In genomic region chr8:22060446-22060889, GRCm38 (mm10) we compare ENCODE assay signal across 8 mouse cellular contexts. TPM values are rescaled to one million over a fixed set of nuclear protein-coding genes. Genes with fewer than 3 reads are reported as not detected.
DNase-seq lines count a peak whose midpoint lies in the region; ATAC-seq and TF ChIP-seq lines count a peak whose summit lies in the region.

TSS of gene Alg11 (plus strand) at chr8:22060721.

- H3K9me3 ChIP-seq in heart, embryonic 12.5 days (replicated peaks), result no peaks in the 10 kb centered on the region
- H3K9me3 ChIP-seq in kidney, postnatal 0 days (replicated peaks; ENCODE audit: low read length), result no peaks in the 10 kb centered on the region
- H3K9me3 ChIP-seq in liver, embryonic 11.5 days (ENCODE audit: control insufficient read depth, low read length), result no peaks in the 10 kb centered on the region
- H3K9me3 ChIP-seq in stomach, embryonic 14.5 days (ENCODE audit: control insufficient read depth, low read depth, low read length), result no peaks in the 10 kb centered on the region

- TF ChIP-seq CTCF in kidney, postnatal 0 days (IDR thresholded peaks at IDR 0.05; ENCODE audit: low read depth), result peak; percentile 25; the same call in 1 of the 2 replicates

- peaks cover 16% of the 10 kb centered on the region for H3K27me3 ChIP-seq in heart, embryonic 12.5 days (replicated peaks)
- peaks cover 12% of the 10 kb centered on the region for H3K27me3 ChIP-seq in kidney, postnatal 0 days (ENCODE audit: insufficient read depth, low read length)
- no peaks in the 10 kb centered on the region for H3K27me3 ChIP-seq in liver, embryonic 11.5 days (replicated peaks; ENCODE audit: control insufficient read depth, insufficient read depth, low read length)
- 0 out of 2 replicates have a peak, but pooled peaks cover 4% of the 10 kb centered on the region for H3K27me3 ChIP-seq in stomach, embryonic 14.5 days (ENCODE audit: control insufficient read depth, insufficient read depth, low read length)

- peaks cover 3% of the 10 kb centered on the region; the same call in 1 of the 2 replicates for H3K4me1 ChIP-seq in heart, embryonic 12.5 days (replicated peaks)
- 0 out of 2 replicates have a peak, but pooled peaks cover 4% of the 10 kb centered on the region for H3K4me1 ChIP-seq in kidney, postnatal 0 days (replicated peaks; ENCODE audit: insufficient read depth, low read length)
- peaks cover 20% of the 10 kb centered on the region for H3K4me1 ChIP-seq in liver, embryonic 11.5 days (replicated peaks; ENCODE audit: control insufficient read depth, insufficient read depth, low read length)
- H3K4me1 ChIP-seq in stomach, embryonic 14.5 days (ENCODE audit: control insufficient read depth, insufficient read depth, low read length), result no peaks in the 10 kb centered on the region

- H3K4me2 ChIP-seq in heart, embryonic 12.5 days, result peak within 1 kb of the TSS; percentile 84
- peak within 1 kb of the TSS; percentile 98 for H3K4me2 ChIP-seq in kidney, postnatal 0 days (ENCODE audit: low read length)
- peak within 1 kb of the TSS; percentile 89 for H3K4me2 ChIP-seq in liver, embryonic 11.5 days
- H3K4me2 ChIP-seq in stomach, embryonic 14.5 days (replicated peaks; ENCODE audit: low read depth, low read length), result peak within 1 kb of the TSS; percentile 86

- peak; percentile 92 for ATAC-seq in erythroid progenitor cell, adult 5-6 weeks (replicated peaks; ENCODE audit: low FRiP score, poor library complexity, severe bottlenecking)
- ATAC-seq in heart, embryonic 12.5 days (ENCODE audit: insufficient number of reproducible peaks, low FRiP score), result peak; percentile 100
- ATAC-seq in kidney, postnatal 0 days (replicated peaks; ENCODE audit: low FRiP score, low read depth), result peak; percentile 100
- peak; percentile 95 for ATAC-seq in liver, embryonic 11.5 days (replicated peaks; ENCODE audit: low FRiP score)
- peak; percentile 100 for ATAC-seq in stomach, embryonic 14.5 days (ENCODE audit: insufficient number of reproducible peaks, insufficient read depth, low FRiP score, low read depth)

- peaks cover 26% of the 10 kb centered on the region for H3K36me3 ChIP-seq in heart, embryonic 12.5 days
- peaks cover 15% of the 10 kb centered on the region for H3K36me3 ChIP-seq in kidney, postnatal 0 days (ENCODE audit: insufficient read depth, low read length)
- H3K36me3 ChIP-seq in liver, embryonic 11.5 days (ENCODE audit: control insufficient read depth, insufficient read depth, low read length), result peaks cover 14% of the 10 kb centered on the region
- H3K36me3 ChIP-seq in stomach, embryonic 14.5 days (ENCODE audit: control insufficient read depth, insufficient read depth, low read length), result peaks cover 12% of the 10 kb centered on the region

- WGBS in heart, embryonic 12.5 days, result under 1% methylated on average over 36 of the region's 36 CpGs
- WGBS in kidney, postnatal 0 days, result under 1% methylated on average over 33 of the region's 36 CpGs
- WGBS in liver, embryonic 11.5 days, result under 1% methylated on average over 33 of the region's 36 CpGs
- 0% methylated on average over 33 of the region's 36 CpGs for WGBS in stomach, embryonic 14.5 days

- H3K27ac ChIP-seq in heart, embryonic 12.5 days (ENCODE audit: poor library complexity, severe bottlenecking), result 0 out of 2 replicates have a peak within 1 kb of the TSS, but pooled peaks have one; percentile 22
- no peak within 1 kb of the TSS for H3K27ac ChIP-seq in kidney, postnatal 0 days
- peak within 1 kb of the TSS; percentile 89 for H3K27ac ChIP-seq in liver, embryonic 11.5 days (ENCODE audit: low read depth, low read length)
- H3K27ac ChIP-seq in stomach, embryonic 14.5 days (ENCODE audit: low read length), result no peak within 1 kb of the TSS

- DNase-seq in CD4-positive helper T cell, adult 2 months (ENCODE audit: low read depth, low spot score), result peak; percentile 99
- DNase-seq in brain, embryonic 18.5 days (ENCODE audit: low read depth, low spot score), result peak; percentile 96
- DNase-seq in kidney, postnatal 0 days (ENCODE audit: low spot score), result peak; percentile 99
- peak; percentile 95 for DNase-seq in liver, embryonic 11.5 days (ENCODE audit: low spot score)
- peak; percentile 97 for DNase-seq in naive thymus-derived CD4-positive, alpha-beta T cell, adult 2 months (ENCODE audit: low read depth)

- peak within 1 kb of the TSS; percentile 76 for H3K4me3 ChIP-seq in heart, embryonic 12.5 days
- peak within 1 kb of the TSS; percentile 73 for H3K4me3 ChIP-seq in kidney, postnatal 0 days (replicated peaks; ENCODE audit: low read depth, low read length)
- H3K4me3 ChIP-seq in liver, embryonic 11.5 days (ENCODE audit: low read depth, low read length), result peak within 1 kb of the TSS; percentile 84
- H3K4me3 ChIP-seq in stomach, embryonic 14.5 days (ENCODE audit: low read depth, low read length), result peak within 1 kb of the TSS; percentile 61

- H3K9ac ChIP-seq in heart, embryonic 12.5 days, result peak within 1 kb of the TSS; percentile 75
- H3K9ac ChIP-seq in kidney, postnatal 0 days (ENCODE audit: low read depth, low read length), result peak within 1 kb of the TSS; percentile 67
- H3K9ac ChIP-seq in liver, embryonic 11.5 days (ENCODE audit: low read depth, low read length), result peak within 1 kb of the TSS; percentile 76
- H3K9ac ChIP-seq in stomach, embryonic 14.5 days (replicated peaks; ENCODE audit: low read depth, low read length), result peak within 1 kb of the TSS; percentile 36

RNA-seq across cellular contexts. Expression of gene Alg11, which starts in this region (rescaled TPM):
- total RNA-seq in erythroid progenitor cell, adult 5-6 weeks (2015; ENCODE audit: low replicate concordance), result 3.2 and 5.4 TPM in 2 replicates
- total RNA-seq in erythroid progenitor cell, adult 5-6 weeks (2017; ENCODE audit: low replicate concordance), result 4.7 and 28.4 TPM in 2 replicates
- polyA plus RNA-seq in heart, embryonic 12.5 days (2016; fragmentation: Nextera tagmentation; extraction: Ambion mirVana), result 27.9 and 29.1 TPM in 2 replicates
- polyA plus RNA-seq in kidney, postnatal 0 days (2015; fragmentation: Nextera tagmentation; extraction: Ambion mirVana), result 23.5 and 24.4 TPM in 2 replicates
- 22.0 and 29.8 TPM in 2 replicates for polyA plus RNA-seq in liver, embryonic 11.5 days (2014; fragmentation: Nextera tagmentation; extraction: Ambion mirVana)
- polyA plus RNA-seq in stomach, embryonic 14.5 days (2014; fragmentation: Nextera tagmentation; extraction: Ambion mirVana), result 37.0 and 40.3 TPM in 2 replicates

Comparison
In these comparisons a context has a peak if more than half of its experiments do, and no peak if none do; other contexts are left out.
1. H3K27ac ChIP-seq: peak in heart, embryonic 12.5 days (single experiment) and liver, embryonic 11.5 days (single experiment); none in kidney, postnatal 0 days (single experiment) and stomach, embryonic 14.5 days (single experiment).
2. Peak in every context shown above with its lines, with median percentiles within 50 percentile points of each other: DNase-seq, ATAC-seq, H3K4me2 ChIP-seq, H3K4me3 ChIP-seq and H3K9ac ChIP-seq.